Mouse (Mus musculus) urinary bladder, adult 18-20 months (tissue): ENCODE data around the gene Atg4c.

Experiments
- DNase-seq, 2 experiments: peaks; one replicate each; pipeline ENCODE4 v3.0.0; 2022; ENCODE audit warnings: low spot score in 2 of 2, mixed read lengths in 2 of 2

Atg4c gene

DNA sequence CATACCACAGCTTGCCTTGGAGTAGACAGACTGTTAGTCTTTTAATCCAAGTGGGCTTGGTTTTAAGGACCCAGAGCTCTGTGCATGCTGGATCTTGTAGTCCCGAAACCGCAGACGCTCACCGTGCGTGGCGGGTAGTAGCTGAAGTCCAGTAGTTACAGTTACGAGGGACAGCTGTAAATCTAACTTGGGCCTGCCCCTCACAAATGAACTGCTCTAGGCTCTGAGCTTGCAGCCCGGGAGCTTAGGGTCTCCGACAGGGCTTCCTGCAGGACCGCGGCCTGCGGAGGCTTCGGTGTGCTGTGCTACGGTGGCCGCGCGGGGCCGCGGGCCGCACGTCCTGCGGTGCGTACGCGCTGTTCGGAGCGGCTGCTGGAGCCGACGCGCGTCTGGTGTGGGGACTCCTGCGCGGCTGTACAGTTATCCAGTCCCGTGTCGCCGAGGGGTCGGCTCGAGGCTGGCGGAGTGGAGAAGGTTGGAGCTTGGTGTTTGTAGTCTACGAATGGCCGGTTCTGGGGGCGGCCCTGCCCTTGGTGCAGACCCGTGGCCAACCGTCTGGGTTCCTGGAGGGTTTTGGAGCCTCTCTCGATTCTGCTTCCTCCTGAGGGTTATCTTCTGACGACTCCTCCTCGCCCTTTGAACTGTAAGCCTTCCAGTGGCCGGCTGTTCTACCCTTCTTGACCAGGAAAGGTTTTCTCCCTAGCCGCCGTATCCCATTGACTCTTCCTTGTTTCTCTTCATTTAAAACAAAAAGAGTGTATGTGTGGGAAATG, at the start of gene Atg4c:
Gene Atg4c (plus strand): TSS at position 125 of the 773 bp plus-strand sequence.
- peak; percentile 72 to 89 for DNase-seq

DNA sequence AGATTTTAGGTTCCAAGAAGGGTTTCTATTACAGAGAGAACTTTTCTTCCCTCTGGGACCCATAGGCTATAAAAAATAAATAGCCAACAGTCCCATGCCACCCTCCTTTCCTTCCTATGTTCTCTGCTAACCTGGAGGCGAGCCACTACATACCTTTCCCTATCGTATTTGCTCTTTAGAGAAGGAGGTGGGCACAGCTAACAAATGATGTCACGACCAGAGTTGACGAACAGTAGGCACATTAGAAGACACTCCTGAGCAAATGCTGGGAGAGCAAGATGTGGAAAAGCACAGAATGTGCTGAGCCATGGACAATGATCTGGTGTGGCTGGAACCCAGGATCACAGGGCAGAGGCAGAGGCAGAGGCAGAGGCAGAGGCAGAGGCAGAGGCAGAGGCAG, 42.3 kb upstream of the Atg4c start:
- DNase-seq, result no peak

DNA sequence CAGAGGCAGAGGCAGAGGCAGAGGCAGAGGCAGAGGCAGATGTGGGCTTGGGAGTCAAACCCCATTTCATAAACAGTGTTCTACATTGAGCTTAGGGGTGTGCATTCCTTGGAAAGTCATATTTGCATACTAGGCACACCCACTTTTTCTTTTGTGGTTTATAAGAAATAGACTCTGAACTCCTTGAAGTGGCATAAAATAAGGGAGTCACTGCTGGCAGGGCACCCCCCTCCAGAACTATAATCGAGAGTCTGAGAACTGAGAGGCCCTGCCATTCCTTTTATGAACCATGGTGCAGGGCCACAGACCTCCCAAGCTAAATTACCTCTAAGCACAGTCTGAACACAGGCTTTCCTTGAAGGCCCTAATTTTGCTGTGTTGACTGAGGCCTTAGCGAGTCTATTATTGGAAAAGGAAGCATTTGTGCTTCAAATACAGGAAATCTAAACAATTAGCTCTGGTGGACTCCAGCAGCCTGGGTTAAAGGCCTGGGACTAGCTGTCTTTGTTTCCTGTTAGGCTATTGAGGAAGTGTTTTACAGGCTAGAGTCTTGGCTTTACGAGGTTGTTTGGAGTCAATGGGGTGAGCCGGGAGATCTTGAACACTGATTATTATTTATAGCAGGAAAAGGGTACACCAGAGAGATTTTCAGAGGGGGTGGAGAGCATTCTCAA, 41.7 kb upstream of the Atg4c start:
- no peak for DNase-seq

GRCm38 (mm10) chr4:99156641-99157307, 37.0 kb upstream of the Atg4c start:
- DNase-seq, result no peak

DNA sequence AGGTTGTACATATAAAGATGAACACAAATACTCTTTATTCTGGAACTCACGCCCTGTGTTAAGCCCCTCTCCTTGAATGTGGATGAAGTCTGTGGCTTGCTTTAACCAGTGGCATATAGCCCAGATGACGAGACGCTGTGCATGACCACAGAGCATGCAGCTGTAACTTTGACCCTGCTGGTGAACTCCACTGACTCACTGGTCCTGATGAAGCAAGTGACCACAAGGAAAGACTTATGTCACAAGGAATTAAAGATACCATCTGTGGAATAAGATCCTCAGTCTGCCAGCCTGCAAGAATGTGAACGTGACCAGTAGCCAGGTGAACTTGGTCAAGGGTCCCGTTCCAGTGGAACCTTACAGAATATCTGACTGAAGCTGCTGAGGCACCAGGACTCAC, 35.2 kb upstream of the Atg4c start:
- DNase-seq, result peak in 1 of 2 experiments; percentile 11

DNA sequence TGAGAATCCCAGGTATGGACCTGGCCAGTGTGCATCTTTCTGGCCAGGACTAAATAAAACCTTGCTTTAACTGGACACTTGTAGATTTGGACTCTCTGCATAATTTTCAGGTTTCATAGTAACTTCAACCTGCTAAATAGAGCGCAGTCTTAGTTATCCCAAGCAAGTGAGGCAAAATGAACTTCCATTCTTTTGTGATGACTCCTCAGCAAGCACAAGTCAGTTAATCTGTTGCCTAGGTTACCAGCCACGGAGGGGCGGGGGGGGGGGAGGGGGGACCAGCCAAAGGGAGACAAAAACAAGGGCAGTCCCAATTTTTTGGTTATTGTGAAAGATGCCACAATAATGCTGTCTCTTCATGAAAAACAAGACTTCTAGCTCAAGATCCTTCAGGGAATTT, 33.3 kb upstream of the Atg4c start:
- DNase-seq, result no peak

GRCm38 (mm10) chr4:99160899-99161298, 32.8 kb upstream of the Atg4c start:
- no peak for DNase-seq

DNA sequence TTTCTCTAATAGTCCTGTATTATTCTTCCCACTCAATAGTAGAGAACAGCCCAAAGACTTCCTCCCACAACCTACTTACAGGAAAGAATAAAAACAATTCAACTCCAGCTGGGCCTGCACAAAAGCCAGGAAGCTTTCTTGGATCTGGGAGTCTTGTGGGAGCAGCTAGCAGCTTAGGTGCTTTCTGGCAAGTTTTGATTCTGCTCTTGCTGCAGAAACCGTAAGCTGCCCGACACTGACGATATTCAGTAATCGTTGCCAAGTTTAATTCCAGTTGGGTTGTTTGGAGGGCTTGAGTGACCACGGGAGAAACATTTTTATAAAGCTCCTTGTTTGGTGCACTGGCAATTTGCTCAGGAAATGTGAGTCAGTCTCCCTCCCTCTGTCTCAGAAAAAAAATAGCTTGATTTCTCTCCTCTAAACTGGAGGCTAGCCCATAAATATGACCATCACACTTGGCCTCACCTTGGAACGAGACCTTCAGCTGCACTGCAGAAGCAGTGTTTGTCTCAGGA, 32.2 kb upstream of the Atg4c start:
- DNase-seq, result peak in 1 of 2 experiments; percentile 40

- no peak for DNase-seq
Measured at GRCm38 (mm10) chr4:99163001-99163400, 30.7 kb upstream of the Atg4c start.

GRCm38 (mm10) chr4:99163547-99163946, 30.2 kb upstream of the Atg4c start:
- DNase-seq, result peak in 1 of 2 experiments; percentile 27

DNA sequence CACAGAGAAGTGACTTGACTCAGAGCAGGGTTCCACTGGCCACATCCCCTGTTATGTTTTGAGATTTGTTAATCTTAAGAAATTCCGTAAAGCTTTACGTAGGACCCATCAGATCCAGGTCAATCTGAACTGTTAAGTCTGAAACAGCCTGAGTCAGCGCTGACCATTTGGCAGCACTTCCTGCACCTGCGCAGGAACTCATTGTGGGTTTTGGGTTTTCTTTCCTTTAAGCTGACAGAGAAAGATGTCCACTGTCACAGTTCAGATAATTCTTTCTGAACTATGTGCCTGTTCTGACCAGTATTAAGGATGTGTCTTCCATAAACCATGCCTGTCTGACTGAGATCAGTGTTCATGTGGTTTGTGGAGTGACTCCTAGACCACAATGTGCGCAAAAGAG, 24.9 kb upstream of the Atg4c start:
- DNase-seq, result no peak

GRCm38 (mm10) chr4:99174265-99174664, 19.5 kb upstream of the Atg4c start:
- no peak for DNase-seq

DNA sequence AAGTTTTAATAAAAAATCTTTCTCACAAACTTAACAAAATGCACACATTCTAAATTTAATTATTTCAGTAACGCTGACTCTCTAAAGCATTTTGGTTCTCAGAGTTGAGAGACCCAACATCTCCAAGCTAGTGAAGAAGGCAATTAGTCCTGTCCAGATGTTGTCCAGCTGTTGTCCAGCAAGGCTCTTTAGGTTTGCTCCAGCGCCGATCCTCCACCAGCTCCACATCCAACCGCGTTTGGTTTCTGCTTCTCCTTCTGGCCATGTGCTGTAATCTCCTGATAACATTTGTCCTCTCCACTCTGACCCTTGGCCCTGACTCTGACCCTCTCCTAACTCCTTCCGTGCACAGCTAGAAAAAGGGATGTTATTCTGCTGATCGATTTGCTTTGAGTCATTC, 16.9 kb upstream of the Atg4c start:
- DNase-seq, result no peak

GRCm38 (mm10) chr4:99177255-99177654, 16.5 kb upstream of the Atg4c start:
- no peak for DNase-seq

- DNase-seq, result no peak
Measured at GRCm38 (mm10) chr4:99178851-99179250, 14.9 kb upstream of the Atg4c start.

GRCm38 (mm10) chr4:99179446-99180120, 14.2 kb upstream of the Atg4c start:
- DNase-seq, result no peak

DNA sequence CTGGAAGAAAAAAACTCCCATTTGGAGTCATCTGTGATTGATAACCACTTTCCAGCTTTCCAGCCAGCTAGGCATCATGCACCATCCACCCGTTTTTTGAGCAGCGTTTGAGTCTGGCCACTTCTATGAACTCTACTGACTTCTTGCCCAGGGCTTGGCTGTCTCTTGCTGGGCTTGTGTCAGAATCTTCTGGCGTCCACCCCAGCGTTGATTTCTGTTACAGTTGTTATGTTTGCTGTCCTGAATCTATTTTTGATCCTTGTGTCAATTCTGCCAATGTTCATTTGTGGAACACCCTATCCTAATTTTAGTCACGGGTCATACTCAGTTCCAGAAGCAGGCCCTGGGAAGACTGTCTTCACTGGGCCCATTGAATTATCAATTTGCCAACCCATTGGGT, 12.8 kb upstream of the Atg4c start:
- no peak for DNase-seq

DNA sequence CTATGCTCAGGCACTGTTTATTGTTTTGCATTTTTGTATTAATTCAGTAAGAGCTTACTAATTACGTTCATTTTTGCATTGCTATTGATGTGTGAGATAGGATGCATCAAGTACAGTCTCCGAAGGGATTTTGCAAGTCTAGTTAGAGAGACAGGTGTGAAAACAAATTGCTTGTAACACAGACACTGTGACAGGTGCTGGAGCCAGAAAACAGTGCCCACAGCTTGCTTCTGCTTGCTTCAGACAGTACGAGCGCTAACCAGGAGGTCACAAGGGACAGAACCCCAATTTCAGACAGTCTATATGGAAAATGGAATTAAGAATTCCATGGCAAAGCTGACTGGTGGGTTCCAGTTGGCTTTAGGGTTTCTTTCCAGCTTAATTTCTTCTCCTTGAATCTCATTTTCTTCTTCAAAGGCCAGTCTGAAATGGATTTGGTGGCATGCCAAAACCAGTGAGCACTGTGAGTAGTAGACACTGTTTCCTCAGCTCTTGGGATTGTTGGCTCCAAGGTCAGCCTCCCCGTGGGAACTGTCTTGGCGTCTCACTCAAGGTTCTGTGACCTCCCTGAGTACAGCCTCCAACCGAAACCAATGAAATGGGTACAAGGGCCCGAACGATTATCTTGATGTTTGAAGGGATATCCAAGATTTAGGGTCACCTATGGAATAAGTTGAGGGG, 11.9 kb upstream of the Atg4c start:
- no peak for DNase-seq

DNA sequence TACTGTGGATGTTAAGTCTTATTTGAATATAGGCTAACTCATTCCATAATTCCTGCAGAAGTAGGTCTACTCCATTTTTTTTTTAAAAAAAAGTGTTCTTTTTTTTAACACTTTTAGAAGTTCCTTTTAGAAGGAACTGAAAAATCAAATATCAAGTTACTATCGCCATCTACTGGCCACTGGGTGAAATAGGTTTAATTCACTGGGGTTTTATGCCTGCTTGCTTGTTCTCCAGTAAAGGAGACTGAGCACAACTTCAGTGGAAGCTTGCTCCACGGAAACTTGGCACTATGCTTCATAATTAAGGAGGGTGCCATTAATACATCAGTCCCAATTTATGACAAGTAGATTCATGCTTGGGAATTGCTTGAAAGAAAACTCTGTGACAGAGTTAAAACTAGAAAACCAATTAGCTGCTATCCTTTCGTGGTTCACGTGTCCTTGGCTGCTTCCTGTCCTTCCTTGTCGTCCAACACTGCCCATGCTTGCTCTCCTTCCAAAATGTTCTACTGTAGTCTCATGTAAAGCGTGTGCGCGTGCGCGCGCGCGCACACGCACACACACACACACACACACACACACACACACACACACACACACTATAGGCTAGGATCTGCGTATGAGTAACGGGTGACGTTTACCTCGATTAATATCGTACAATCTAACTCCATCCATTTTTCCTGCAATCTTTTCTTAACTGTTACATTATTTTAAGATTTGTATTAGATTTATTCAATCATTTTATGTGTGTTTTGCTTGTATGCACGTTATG, 10.9 kb upstream of the Atg4c start:
- no peak for DNase-seq

- DNase-seq, result no peak
Measured at GRCm38 (mm10) chr4:99184678-99185077, 9.1 kb upstream of the Atg4c start.

- no peak for DNase-seq
Measured at GRCm38 (mm10) chr4:99185305-99185704, 8.4 kb upstream of the Atg4c start.
